Mouse (Mus musculus): Measurements from ENCODE around the gene Pip5k1a. TPM values are rescaled to one million over a fixed set of nuclear protein-coding genes. Genes with fewer than 3 reads are reported as not detected.
A peak's percentile ranks its signal among the peaks of the same experiment; 100 is the strongest.
"Not testable (repeated sequence)": the region's sequence is repeated elsewhere in the genome, so short reads cannot be mapped to it uniquely, and the experiment has no call there.

Pip5k1a gene
- polyA plus RNA-seq, 1 experiment = 41.7 TPM

DNA sequence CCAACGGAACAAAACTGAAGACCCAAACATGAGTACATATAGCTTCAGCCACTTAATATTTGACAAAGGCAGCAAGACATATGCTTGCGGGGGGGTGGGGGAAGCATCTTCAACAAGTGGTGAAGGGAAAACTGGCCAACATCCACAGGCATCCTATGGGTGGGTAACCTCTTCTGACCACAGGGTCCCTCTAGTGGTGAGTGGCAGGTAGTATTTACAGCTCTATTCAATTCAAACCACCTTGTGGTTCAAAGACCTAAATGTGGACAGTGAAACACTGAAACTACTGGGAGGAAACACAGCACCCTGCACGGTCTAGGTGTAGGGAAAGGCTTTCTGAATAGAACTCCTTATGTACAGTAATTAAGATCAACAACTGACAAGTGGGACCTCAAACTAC is 53.0 kb downstream of the Pip5k1a start:
- no peak overlapping the region for H3K27ac ChIP-seq (ENCODE audit: insufficient read depth, low read length)
- H3K4me3 ChIP-seq (ENCODE audit: insufficient read depth, low read length) = no peak overlapping the region
- peaks cover 1% of the 10 kb centered on the region; the same call in 1 of the 2 replicates for H3K4me1 ChIP-seq (ENCODE audit: control insufficient read depth, insufficient read depth, low read length)
- TF ChIP-seq CTCF (IDR thresholded peaks at IDR 0.05; ENCODE audit: extremely low read depth, insufficient read depth, low read length) = peak; percentile 55
- TF ChIP-seq POLR2A (IDR thresholded peaks at IDR 0.05; ENCODE audit: extremely low read depth, insufficient read depth, low read length) = no peak

DNA sequence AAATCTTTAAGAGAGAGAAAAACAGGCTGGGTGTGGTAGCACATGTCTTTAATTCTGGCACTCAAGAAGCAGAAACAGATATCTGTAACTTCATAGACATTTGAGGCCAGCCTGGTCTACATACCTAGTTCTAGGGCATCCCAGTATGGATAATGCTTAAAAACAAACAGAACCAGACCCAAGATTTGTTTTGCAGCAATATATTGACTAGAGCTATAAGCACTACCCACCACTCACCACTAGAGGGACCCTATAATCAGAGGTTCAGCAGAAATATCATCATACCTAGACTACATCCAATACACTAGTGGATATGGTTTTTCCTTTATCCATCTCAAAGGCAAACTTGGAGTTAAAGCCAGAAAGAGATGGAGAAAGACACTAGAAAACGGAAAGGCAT is 53.8 kb downstream of the Pip5k1a start:
- no peak for TF ChIP-seq CTCF (IDR thresholded peaks at IDR 0.05; ENCODE audit: extremely low read depth, insufficient read depth, low read length)
- TF ChIP-seq POLR2A (IDR thresholded peaks at IDR 0.05; ENCODE audit: extremely low read depth, insufficient read depth, low read length) = no peak
- H3K27ac ChIP-seq (ENCODE audit: insufficient read depth, low read length) = no peak overlapping the region
- no peak overlapping the region for H3K4me3 ChIP-seq (ENCODE audit: insufficient read depth, low read length)
- peaks cover 1% of the 10 kb centered on the region; the same call in 1 of the 2 replicates for H3K4me1 ChIP-seq (ENCODE audit: control insufficient read depth, insufficient read depth, low read length)

GRCm38 (mm10) chr3:95047914-95048313 is 58.8 kb downstream of the Pip5k1a start:
- Histone ChIP-seq H3K4me3 (ENCODE audit: insufficient read depth, low read length) (no peak overlapping the region), H3K27ac (ENCODE audit: insufficient read depth, low read length) (no peak overlapping the region), H3K4me1 (ENCODE audit: control insufficient read depth, insufficient read depth, low read length) (no peaks in the 10 kb centered on the region)
- no peak for TF ChIP-seq POLR2A (IDR thresholded peaks at IDR 0.05; ENCODE audit: extremely low read depth, insufficient read depth, low read length)
- no peak for TF ChIP-seq CTCF (IDR thresholded peaks at IDR 0.05; ENCODE audit: extremely low read depth, insufficient read depth, low read length)

- Histone ChIP-seq H3K4me1 (ENCODE audit: control insufficient read depth, insufficient read depth, low read length) (peaks cover 2% of the 10 kb centered on the region; the same call in 1 of the 2 replicates), H3K4me3 (ENCODE audit: insufficient read depth, low read length) (no peak overlapping the region), H3K27ac (ENCODE audit: insufficient read depth, low read length) (no peak overlapping the region)
- no peak for TF ChIP-seq POLR2A (IDR thresholded peaks at IDR 0.05; ENCODE audit: extremely low read depth, insufficient read depth, low read length)
- TF ChIP-seq CTCF (IDR thresholded peaks at IDR 0.05; ENCODE audit: extremely low read depth, insufficient read depth, low read length) = no peak
Observed at GRCm38 (mm10) chr3:95046462-95047057, 60.2 kb downstream of the Pip5k1a start.

GRCm38 (mm10) chr3:95043251-95043650 is 63.5 kb downstream of the Pip5k1a start:
- no peak overlapping the region for H3K27ac ChIP-seq (ENCODE audit: insufficient read depth, low read length)
- TF ChIP-seq POLR2A (IDR thresholded peaks at IDR 0.05; ENCODE audit: extremely low read depth, insufficient read depth, low read length) = no peak
- no peak for TF ChIP-seq CTCF (IDR thresholded peaks at IDR 0.05; ENCODE audit: extremely low read depth, insufficient read depth, low read length)
- peaks cover 3% of the 10 kb centered on the region; the same call in 1 of the 2 replicates for H3K4me1 ChIP-seq (ENCODE audit: control insufficient read depth, insufficient read depth, low read length)
- H3K4me3 ChIP-seq (ENCODE audit: insufficient read depth, low read length) = no peak overlapping the region

GRCm38 (mm10) chr3:95042838-95043229 is 63.9 kb downstream of the Pip5k1a start:
- Histone ChIP-seq H3K4me3 (ENCODE audit: insufficient read depth, low read length) (peak overlapping the region; percentile 51), H3K27ac (ENCODE audit: insufficient read depth, low read length) (no peak overlapping the region), H3K4me1 (ENCODE audit: control insufficient read depth, insufficient read depth, low read length) (peaks cover 3% of the 10 kb centered on the region; the same call in 1 of the 2 replicates)
- no peak for TF ChIP-seq CTCF (IDR thresholded peaks at IDR 0.05; ENCODE audit: extremely low read depth, insufficient read depth, low read length)
- no peak for TF ChIP-seq POLR2A (IDR thresholded peaks at IDR 0.05; ENCODE audit: extremely low read depth, insufficient read depth, low read length)

- Histone ChIP-seq H3K27ac (ENCODE audit: insufficient read depth, low read length) (no peak within 1 kb of the TSS), H3K4me3 (ENCODE audit: insufficient read depth, low read length) (peak within 1 kb of the TSS; percentile 51), H3K4me1 (ENCODE audit: control insufficient read depth, insufficient read depth, low read length) (peaks cover 3% of the 10 kb centered on the region; the same call in 1 of the 2 replicates)
- TF ChIP-seq CTCF (IDR thresholded peaks at IDR 0.05; ENCODE audit: extremely low read depth, insufficient read depth, low read length) = no peak
- TF ChIP-seq POLR2A (IDR thresholded peaks at IDR 0.05; ENCODE audit: extremely low read depth, insufficient read depth, low read length) = peak; percentile 95
Observed at GRCm38 (mm10) chr3:95042166-95042837, 64.4 kb downstream of the Pip5k1a start, which contains the start of gene Psmd4. Psmd4 (minus strand) TSS chr3:95042614.

DNA sequence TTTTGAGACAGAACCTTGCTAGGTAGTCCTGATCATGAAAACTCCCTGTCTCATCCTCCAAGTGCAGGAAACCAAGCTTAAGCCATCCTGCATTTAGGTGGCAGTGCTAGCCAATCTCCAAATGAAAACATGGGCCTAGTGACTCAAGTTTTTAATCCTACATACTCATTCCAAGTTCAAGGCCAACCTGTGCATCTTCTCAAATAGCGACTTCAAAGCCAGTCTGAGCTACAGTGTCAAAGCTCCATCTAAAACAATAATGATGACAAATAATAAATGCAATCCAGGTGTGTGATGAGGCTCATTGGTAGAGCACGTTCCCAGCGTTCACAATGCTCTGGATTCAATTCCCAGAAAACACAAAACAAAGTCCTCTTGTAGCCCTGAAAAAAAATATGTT is 65.1 kb downstream of the Pip5k1a start:
- Histone ChIP-seq H3K4me1 (ENCODE audit: control insufficient read depth, insufficient read depth, low read length) (peaks cover 3% of the 10 kb centered on the region; the same call in 1 of the 2 replicates), H3K4me3 (ENCODE audit: insufficient read depth, low read length) (peak overlapping the region; percentile 51), H3K27ac (ENCODE audit: insufficient read depth, low read length) (no peak overlapping the region)
- TF ChIP-seq CTCF (IDR thresholded peaks at IDR 0.05; ENCODE audit: extremely low read depth, insufficient read depth, low read length) (no peak), POLR2A (IDR thresholded peaks at IDR 0.05; ENCODE audit: extremely low read depth, insufficient read depth, low read length) (no peak)

DNA sequence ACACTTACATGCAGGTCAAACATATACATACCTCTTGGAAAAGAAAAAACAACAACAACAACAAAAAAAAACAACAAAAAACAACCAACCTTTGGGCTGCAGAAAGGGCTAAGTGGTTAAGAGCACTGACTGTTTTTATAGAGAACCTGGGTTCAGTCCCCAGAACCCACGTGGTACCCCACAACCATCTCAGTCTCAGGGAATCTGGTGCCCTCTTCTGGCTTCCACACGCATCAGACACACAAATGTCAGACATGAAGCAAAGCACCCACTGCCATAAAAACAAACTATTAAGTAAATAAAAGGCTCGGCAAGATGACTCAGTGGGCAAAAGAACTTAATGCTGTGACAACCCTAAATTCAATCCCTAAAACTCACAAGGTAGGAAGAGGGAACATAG is 76.8 kb downstream of the Pip5k1a start:
- 0 out of 2 replicates have a peak, but pooled peaks have one; percentile 10 for TF ChIP-seq CTCF (IDR thresholded peaks at IDR 0.05; ENCODE audit: extremely low read depth, insufficient read depth, low read length)
- TF ChIP-seq POLR2A (IDR thresholded peaks at IDR 0.05; ENCODE audit: extremely low read depth, insufficient read depth, low read length) = no peak
- Histone ChIP-seq H3K4me1 (ENCODE audit: control insufficient read depth, insufficient read depth, low read length) (no peaks in the 10 kb centered on the region; the same call in 1 of the 2 replicates), H3K4me3 (ENCODE audit: insufficient read depth, low read length) (no peak overlapping the region)

GRCm38 (mm10) chr3:95029291-95029827 is 77.4 kb downstream of the Pip5k1a start:
- not testable (repeated sequence) for H3K27ac ChIP-seq (ENCODE audit: insufficient read depth, low read length); H3K4me1 ChIP-seq (ENCODE audit: control insufficient read depth, insufficient read depth, low read length)

More for the DNA sequence above, 76.8 kb downstream of the Pip5k1a start:
- no peak overlapping the region for H3K27ac ChIP-seq (ENCODE audit: insufficient read depth, low read length)

More at GRCm38 (mm10) chr3:95029291-95029827, 77.4 kb downstream of the Pip5k1a start:
- H3K4me3 ChIP-seq (ENCODE audit: insufficient read depth, low read length) = not testable (repeated sequence)

Data from cortical plate, adult 2 months (tissue).